ENCODE assay signal across 27 mouse cellular contexts in the genomic region with DNA sequence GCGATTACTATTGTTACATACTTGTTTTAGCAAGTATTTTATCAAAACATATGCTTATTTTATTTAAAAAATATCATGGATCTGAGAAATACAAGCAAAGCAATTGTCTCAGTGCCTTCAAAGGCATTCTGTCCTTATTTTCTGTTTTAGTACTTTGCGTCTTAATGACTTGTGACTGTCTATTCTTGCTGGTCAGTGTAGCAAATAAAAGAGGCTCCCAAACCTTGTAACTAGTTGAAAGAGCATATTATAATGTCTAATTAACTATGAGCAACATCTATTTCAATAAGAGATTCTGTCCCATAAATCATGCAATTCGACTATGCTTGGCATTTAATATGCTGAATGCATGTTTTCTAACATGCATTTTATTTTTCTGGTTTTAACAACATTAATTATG.
"Had no signal": no experiment of that assay in that cellular context is flagged by ENCODE, and none has a peak within 500 bp of the region (broad histone marks: within the 10 kb centered on the region; RNA-seq: fewer than 3 reads in every experiment).

No protein-coding gene starts in this region.

- H3K4me3 ChIP-seq: embryonic facial prominence, embryonic 10.5 days; embryonic facial prominence, embryonic 12.5 days; embryonic facial prominence, embryonic 13.5 days; embryonic facial prominence, embryonic 15.5 days; erythroblast, embryonic 14.5 days; forebrain, embryonic 10.5 days; forebrain, embryonic 13.5 days; forebrain, embryonic 15.5 days; gastrocnemius, adult 2 months; heart, adult 2 months had no signal

- DNase-seq: cerebellum, adult 2 months; cerebellum, adult 8-10 months; cerebellum, adult 9-10 months; cerebellum, adult 9-11 months; cerebellum, postnatal 10 days; cerebellum, postnatal 14 days; cerebellum, postnatal 25 days; cerebellum, postnatal 36 days; forebrain, postnatal 0 days; gastrocnemius, adult 2 months; gastrocnemius, postnatal 10 days; gastrocnemius, postnatal 14 days; gastrocnemius, postnatal 25 days; gastrocnemius, postnatal 36 days; heart, adult 11 months; heart, adult 18-20 months; heart, adult 2 months had no signal

- H3K4me2 ChIP-seq: embryonic facial prominence, embryonic 12.5 days; embryonic facial prominence, embryonic 13.5 days; embryonic facial prominence, embryonic 15.5 days; forebrain, embryonic 13.5 days; forebrain, embryonic 15.5 days had no signal

- H3K36me3 ChIP-seq: embryonic facial prominence, embryonic 10.5 days; embryonic facial prominence, embryonic 12.5 days; embryonic facial prominence, embryonic 13.5 days; embryonic facial prominence, embryonic 15.5 days; forebrain, embryonic 10.5 days; forebrain, embryonic 15.5 days had no signal

- ATAC-seq: forebrain, embryonic 13.5 days; forebrain, embryonic 14.5 days; forebrain, embryonic 15.5 days; forebrain, embryonic 16.5 days; forebrain, postnatal 0 days had no signal

- H3K27ac ChIP-seq: embryonic facial prominence, embryonic 10.5 days; embryonic facial prominence, embryonic 12.5 days; embryonic facial prominence, embryonic 13.5 days; embryonic facial prominence, embryonic 15.5 days; forebrain, embryonic 10.5 days; forebrain, embryonic 13.5 days; forebrain, embryonic 15.5 days; gastrocnemius, adult 2 months; heart, adult 2 months had no signal

- H3K4me1 ChIP-seq: embryonic facial prominence, embryonic 12.5 days; embryonic facial prominence, embryonic 15.5 days had no signal

- H3K9ac ChIP-seq: embryonic facial prominence, embryonic 12.5 days; embryonic facial prominence, embryonic 13.5 days; embryonic facial prominence, embryonic 15.5 days; forebrain, embryonic 13.5 days; forebrain, embryonic 15.5 days; forebrain, postnatal 0 days had no signal

- H3K27me3 ChIP-seq: embryonic facial prominence, embryonic 12.5 days; embryonic facial prominence, embryonic 13.5 days; embryonic facial prominence, embryonic 15.5 days; forebrain, embryonic 13.5 days; forebrain, embryonic 15.5 days had no signal

- H3K9me3 ChIP-seq: embryonic facial prominence, embryonic 10.5 days; embryonic facial prominence, embryonic 12.5 days; embryonic facial prominence, embryonic 13.5 days; embryonic facial prominence, embryonic 15.5 days; forebrain, embryonic 10.5 days; forebrain, embryonic 13.5 days; forebrain, embryonic 15.5 days had no signal
